Mouse (Mus musculus): ENCODE data around the gene Supt20.

Supt20 gene

DNA sequence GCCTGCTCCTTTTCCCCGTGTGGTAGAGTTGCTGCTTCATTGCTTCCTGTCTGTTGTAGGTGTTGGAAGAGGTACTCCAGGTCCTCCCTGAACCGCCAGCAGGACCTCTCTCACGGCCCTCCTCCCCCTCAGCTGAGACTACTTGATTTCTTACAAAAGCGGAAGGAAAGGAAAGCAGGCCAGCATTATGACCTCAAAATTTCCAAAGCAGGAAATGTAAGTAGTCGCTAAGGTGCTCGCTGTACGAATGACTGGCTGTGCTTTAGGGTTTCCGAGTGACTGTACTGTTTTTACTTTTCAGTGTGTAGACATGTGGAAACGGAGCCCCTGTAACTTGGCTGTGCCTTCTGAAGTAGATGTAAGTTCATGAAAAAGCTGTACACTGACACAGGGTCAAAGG, 16.4 kb downstream of the Supt20 start:
- no peak for DNase-seq

GRCm38 (mm10) chr3:54714253-54714652, 21.6 kb downstream of the Supt20 start, which contains the start of gene Gm21958:
Gm21958 (minus strand) TSS chr3:54714353.
- DNase-seq: no peak

GRCm38 (mm10) chr3:54715461-54715860, 22.9 kb downstream of the Supt20 start:
- no peak for DNase-seq

DNA sequence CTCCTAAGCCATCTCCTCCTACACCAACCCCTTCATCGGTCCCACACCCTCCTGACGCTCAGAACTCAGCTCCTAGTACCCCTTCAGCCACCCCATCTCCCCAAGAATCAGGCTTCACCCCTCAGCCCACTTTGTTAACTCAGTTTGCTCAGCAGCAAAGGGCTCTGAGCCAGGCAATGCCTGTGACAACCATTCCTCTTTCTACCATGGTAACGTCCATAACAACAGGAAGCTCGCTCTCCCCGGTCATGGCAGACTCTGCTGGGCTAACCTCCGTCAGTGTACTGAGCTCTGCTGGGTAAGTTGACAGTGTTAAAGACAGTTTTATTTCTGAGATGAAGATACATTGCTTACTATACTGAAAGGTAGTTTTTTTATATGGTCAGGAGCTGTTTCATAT, 24.7 kb downstream of the Supt20 start:
- DNase-seq: no peak

DNA sequence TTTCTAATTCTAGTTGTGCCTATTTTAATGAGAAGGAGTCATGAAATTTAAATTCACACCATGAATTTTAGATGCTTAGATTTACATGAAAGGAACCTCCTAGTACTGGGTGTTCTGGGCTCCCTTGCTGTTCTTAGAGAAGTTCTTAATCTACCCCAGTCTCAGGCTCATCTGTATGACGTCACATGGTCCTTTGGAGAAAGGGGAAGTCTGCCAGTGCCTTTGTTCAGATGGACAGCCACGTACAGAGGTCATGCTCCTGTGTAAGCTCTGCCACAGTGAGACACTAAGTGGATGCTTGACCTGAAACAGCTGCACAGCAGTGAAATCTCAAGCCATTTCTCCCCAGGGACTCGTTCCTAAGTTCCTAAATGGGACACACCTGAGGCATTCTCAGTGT, 26.3 kb downstream of the Supt20 start:
- no peak for DNase-seq

DNA sequence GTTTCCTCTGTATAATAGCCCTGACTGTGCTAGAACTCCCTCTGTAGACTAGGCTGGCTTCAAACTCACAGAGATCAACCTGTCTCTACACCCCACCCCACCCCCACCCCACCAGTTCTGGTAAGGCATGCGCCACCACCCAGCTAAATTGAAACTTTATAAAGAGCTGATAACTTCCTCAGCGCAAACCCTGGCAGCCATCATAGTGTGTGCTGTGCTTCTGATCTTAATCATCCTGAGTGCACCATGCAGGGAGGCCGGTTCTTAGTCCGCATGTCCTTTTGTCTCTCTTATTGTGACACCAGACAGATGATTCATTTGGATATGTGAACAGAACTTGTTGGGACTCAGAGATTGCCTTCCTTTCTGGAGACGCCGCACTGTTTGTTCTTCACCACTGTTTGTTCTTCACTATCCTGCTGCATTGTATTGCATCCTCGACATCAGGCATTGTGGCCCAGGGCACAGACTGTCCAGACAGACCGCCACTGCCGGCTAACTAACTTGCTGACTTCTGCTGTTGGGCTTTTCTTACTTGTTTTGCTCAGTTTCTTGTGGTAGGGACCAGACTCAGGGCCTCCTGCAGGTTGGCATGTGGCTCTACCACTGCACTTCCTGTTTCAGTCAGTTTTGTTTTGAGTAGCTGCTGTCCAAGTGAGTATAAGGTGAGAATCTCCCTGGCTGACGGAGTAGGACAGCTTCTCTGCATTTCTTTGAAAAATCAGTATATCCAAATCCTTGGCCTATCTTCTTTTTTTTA, 31.3 kb downstream of the Supt20 start:
- no peak for DNase-seq

DNA sequence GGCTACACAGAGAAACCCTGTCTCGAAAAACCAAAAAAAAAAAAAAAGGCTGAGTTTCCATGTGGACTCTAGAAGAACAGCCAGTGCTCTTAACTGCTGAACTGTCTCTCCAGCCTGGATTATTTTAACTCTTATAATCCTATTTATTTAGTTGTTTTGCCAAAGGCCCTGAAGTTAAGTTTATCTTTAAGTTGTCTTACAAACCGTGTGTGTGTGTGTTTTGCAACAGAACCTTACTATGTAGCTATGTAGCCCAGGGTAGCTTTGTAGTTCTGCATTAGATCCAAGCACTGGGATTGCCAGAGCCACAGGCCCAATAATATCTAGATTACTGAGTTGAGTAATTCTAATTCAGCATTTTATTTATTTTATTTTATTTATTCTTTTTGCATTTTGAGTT, 32.7 kb downstream of the Supt20 start:
- no peak for DNase-seq

GRCm38 (mm10) chr3:54727588-54727987, 35.0 kb downstream of the Supt20 start:
- DNase-seq: no peak

DNA sequence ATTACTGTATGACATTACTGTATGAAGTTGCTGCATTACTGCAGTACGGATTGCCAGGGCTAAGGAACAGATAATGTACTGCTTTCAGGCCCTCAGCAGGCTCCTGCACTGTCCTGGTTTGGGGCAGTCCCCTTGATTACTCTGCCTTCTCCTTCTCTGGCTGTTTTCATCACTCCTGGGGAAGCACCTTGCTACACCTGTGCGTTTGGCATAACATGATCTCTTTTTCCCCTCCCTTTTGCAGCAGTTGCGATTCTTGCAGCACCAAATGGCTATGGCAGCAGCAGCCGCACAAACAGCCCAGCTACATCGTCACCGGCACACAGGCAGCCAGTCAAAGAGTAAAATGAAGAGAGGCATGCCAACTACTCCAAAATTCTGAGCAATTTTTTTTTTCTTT, 35.5 kb downstream of the Supt20 start:
- DNase-seq: no peak

GRCm38 (mm10) chr3:54731626-54732150, 39.1 kb downstream of the Supt20 start:
- DNase-seq: no peak

GRCm38 (mm10) chr3:54732371-54732770, 39.8 kb downstream of the Supt20 start:
- DNase-seq: no peak

- peak; percentile 90 for DNase-seq
Observed at GRCm38 (mm10) chr3:54734411-54735246, 42.0 kb downstream of the Supt20 start.

DNA sequence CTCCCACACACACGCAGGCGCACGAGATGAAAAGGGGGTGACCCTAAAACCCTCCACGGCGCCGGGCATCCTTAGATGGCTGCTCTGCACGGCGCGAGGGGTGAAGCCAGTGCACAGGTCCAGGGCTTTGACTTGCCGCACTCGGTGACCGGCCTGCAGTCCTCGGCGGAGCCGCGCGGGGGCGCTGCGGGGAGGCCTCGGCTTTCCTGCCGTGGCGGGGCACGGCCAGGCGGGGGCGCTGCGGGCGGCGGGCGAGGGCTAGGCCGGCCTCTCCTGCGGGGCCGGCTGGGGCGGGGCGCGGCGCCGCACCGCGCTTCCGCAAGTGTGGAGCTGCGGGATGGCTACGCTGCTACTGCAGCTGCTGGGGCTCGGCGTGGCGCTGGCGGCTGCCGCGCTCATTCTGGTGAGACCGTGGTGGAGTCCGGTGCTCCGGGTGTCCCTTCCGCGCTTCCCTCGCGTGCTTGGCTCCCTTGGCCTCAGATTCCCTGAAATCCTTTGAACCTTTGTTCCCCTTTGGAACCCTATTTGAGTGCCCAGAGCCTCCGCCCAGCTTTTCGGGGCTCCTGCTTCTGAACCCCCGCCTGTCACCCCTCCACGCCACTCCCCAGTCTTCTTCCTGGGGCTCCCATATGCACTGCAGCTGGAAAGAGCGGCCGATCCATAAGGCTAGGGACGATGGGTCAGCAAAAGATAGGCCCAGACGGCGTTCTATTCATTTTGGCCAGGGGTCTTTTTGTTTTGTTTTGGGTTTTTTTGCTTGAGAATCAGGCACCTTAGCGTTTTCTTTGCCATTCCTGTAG, 42.8 kb downstream of the Supt20 start, which contains the start of the genes Exosc8 and Alg5:
Exosc8 (minus strand) TSS at position 147 of the 800 bp plus-strand sequence.
Alg5 (plus strand) TSS at position 293 of the 800 bp plus-strand sequence.
- DNase-seq: peak; percentile 92

GRCm38 (mm10) chr3:54736101-54736927, 43.7 kb downstream of the Supt20 start:
- DNase-seq: no peak

GRCm38 (mm10) chr3:54737317-54737716, 44.7 kb downstream of the Supt20 start:
- DNase-seq: no peak

DNA sequence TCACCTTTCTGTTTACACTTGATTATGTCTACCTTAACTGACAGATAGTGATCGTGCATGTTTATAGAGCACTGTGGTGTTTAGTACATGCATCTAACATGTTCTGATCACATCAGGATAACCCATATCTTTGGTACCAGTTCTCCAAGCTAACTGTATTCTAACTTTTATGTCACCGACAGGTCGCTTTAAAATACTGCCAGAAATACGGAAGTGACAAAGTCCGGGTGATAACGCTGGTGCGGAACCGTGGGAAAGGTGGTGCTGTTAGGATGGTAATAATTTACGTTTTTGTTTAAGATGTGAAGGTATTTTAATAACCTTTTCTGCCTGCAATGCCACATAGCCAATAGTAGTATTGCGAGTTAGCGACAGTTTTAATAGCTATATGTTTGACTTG, 49.4 kb downstream of the Supt20 start:
- DNase-seq: no peak

DNA sequence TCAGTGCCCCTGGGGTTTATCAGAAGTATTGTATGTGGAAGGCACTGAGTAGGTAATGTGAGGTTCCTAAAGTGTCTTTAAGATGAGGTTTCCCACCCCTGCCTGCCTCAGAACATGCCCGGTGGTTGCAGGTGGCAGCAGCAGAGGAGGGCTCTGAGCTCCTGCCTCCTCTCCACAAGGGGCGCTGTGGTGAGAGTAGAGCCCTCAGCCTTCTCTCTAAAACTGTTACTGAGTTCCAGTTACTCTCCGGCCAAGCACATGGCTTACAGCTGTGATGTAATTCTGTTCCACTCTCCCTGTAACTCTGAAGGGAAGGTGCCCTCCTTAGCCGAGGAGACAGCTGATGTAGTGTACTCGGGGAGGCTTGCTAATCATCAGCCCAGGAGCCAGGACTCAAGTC, 53.2 kb downstream of the Supt20 start:
- peak; percentile 34 for DNase-seq

DNA sequence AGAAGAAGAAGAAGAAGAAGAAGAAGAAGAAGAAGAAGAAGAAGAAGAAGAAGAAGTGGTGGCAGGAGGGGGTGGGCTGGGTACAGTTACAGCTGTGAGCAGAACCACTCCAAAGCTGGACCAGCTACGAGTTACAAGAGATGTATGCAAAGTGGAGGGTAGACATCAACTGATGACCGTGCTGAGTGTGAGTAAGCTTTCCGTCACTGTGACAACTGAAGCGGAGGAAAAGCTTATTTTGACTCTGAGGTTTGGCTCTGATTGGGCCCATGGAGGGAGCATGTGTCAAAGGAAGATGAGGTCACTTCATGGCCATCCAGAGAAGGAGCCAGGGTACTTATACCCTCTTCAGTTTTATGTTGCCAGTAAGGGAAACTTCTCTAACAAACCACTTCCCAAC, 60.8 kb downstream of the Supt20 start:
- DNase-seq: no peak

- DNase-seq: peak; percentile 64
Observed at GRCm38 (mm10) chr3:54755145-54756041, 62.8 kb downstream of the Supt20 start, which contains the start of gene Smad9. Smad9 (plus strand) TSS chr3:54755582.

DNA sequence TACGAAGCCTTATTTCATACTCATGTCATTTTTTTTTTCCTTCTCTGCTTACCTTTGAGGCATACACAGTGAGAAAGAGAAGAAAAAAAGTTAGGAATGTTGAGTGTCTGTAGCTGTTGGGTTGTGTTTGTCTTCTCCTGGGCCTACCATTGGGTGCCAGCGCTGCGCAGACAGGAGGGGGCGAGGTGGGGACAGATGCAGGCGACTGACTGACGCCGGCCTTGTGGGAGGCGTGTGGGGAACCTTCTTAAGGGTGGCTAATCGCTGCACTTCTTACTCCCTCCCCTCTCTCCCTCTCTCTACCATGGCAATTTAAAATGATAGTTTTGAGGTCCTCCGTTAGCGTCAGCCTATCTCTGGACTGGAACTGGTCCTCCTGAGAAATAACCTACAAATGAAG, 63.5 kb downstream of the Supt20 start:
- peak; percentile 51 for DNase-seq

GRCm38 (mm10) chr3:54757446-54757845, 64.8 kb downstream of the Supt20 start:
- DNase-seq: no peak

All from lung, postnatal 14 days (tissue).